Mouse (Mus musculus): ENCODE data around the gene Alox5. TPM values are rescaled to one million over a fixed set of nuclear protein-coding genes. Genes with fewer than 3 reads are reported as not detected.
"Not testable (repeated sequence)": the region's sequence is repeated elsewhere in the genome, so short reads cannot be mapped to it uniquely, and the experiment has no call there.

Alox5 gene
- total RNA-seq (2014; rRNA removed; ENCODE audit: low replicate concordance): 5.6 and 14.1 TPM in 2 replicates
- 3.9 and 4.5 TPM in 2 replicates for polyA plus RNA-seq (2015; fragmentation: Nextera tagmentation; extraction: Ambion mirVana)

DNA sequence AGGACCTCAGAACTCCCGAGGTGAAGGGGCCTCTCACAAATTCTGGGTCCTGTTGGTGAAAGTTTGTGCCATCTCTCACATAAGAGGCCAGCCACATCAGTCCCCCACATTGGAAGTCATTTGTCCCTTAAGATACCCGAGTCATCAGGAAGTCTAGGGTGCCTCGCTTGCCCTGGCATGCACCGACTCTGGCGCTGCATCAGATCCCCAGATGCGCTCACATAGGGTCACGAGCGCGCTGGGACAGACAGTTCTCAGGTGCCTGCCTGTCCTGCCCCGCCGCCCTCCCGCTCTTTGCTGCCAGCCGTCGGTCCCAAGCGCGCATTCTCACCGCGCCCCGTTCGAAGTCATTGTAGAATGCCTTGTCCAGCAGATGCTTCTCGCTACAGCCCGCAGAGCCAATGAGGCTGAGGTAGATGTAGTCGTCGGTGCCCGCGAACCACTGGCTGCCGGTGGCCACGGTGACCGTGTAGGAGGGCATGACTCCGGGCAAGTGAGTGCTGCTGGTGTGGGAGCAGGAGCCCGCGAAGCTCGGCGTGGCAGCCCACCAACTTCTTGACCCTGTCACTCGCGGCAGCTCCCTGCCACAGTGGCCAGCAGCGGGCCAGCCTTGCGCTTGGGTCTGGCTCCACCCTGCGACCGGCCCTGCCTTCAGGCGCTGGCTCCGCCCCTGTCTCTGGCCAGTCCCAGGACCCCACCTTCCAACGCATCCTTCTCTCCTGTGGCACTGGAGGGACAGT lies at the start of gene Alox5:
TSS of gene Alox5 (minus strand) at position 635 of the 740 bp plus-strand sequence.
- H3K4me2 ChIP-seq (ENCODE audit: low read depth, low read length): peak within 1 kb of the TSS; percentile 61
- H3K9ac ChIP-seq (replicated peaks; ENCODE audit: low read depth, low read length): no peak within 1 kb of the TSS
- peak; percentile 21 for TF ChIP-seq CTCF (IDR thresholded peaks at IDR 0.05; ENCODE audit: low read depth)
- no peak for TF ChIP-seq EP300 (IDR thresholded peaks at IDR 0.05; ENCODE audit: low read depth)
- peaks cover 5% of the 10 kb centered on the region; the same call in 1 of the 2 replicates for H3K4me1 ChIP-seq (ENCODE audit: control insufficient read depth, insufficient read depth)
- peak within 1 kb of the TSS; percentile 34 for H3K4me3 ChIP-seq (ENCODE audit: low read depth, low read length)
- no peaks in the 10 kb centered on the region for H3K36me3 ChIP-seq (replicated peaks; ENCODE audit: control insufficient read depth, insufficient read depth, low read length)
- H3K27ac ChIP-seq (ENCODE audit: low read depth): no peak within 1 kb of the TSS
- DNase-seq (ENCODE audit: low spot score) (peak; percentile 11), ATAC-seq (ENCODE audit: insufficient read depth, low read depth) (peak; percentile 71; the same call in 1 of the 2 replicates)
- WGBS: 3% methylated on average over 42 of the region's 43 CpGs
- no peaks in the 10 kb centered on the region for H3K9me3 ChIP-seq (replicated peaks; ENCODE audit: control insufficient read depth, low read length)
- H3K27me3 ChIP-seq (ENCODE audit: control insufficient read depth, insufficient read depth, low read length): peaks cover 19% of the 10 kb centered on the region

DNA sequence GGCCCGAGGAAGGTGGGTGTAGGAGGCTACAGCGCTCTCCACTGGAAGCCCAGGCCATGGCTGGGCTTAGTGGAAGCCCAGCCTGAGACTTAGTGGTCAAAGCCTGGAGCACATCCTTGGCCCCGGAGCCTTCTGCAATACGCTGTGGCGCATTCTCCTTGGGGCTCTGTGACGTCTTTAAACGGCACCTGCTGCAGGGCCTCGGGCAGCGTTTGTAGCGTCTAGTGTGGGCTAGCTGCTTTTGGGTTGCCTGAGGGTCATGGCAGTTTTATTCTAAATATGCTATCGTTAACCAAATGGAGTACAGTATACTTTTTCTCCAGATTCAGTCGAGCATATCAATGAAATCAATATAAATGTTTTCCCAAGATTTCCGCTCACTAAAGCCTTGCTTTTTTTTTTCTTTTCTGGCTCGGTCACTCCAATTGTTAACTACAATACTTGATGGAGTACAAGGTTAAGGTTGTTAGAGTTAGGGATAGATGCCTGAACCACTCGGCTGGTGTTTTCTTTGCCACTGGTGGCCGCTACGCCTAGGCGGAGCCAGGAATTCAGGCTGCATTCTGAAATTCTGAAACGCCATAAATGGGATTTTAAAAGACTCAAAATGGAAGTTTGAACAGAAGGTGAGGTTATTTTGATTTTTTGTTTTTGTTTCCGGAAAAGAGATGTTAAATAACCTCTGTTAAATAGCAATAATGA lies 45.5 kb upstream of the Alox5 start, which contains the start of gene Olfr212:
TSS of gene Olfr212 (plus strand) at position 215 of the 702 bp plus-strand sequence.
- H3K27me3 ChIP-seq (ENCODE audit: control insufficient read depth, insufficient read depth, low read length); H3K4me2 ChIP-seq (ENCODE audit: low read depth, low read length); H3K27ac ChIP-seq (ENCODE audit: low read depth); H3K4me3 ChIP-seq (ENCODE audit: low read depth, low read length); H3K9ac ChIP-seq (replicated peaks; ENCODE audit: low read depth, low read length); ATAC-seq (ENCODE audit: insufficient read depth, low read depth); DNase-seq (ENCODE audit: low spot score); H3K36me3 ChIP-seq (replicated peaks; ENCODE audit: control insufficient read depth, insufficient read depth, low read length); H3K4me1 ChIP-seq (ENCODE audit: control insufficient read depth, insufficient read depth): not testable (repeated sequence)
- peaks cover 12% of the 10 kb centered on the region; the same call in 1 of the 2 replicates for H3K9me3 ChIP-seq (replicated peaks; ENCODE audit: control insufficient read depth, low read length)
- WGBS: 84% methylated on average over 19 of the region's 20 CpGs

- H3K9me3 ChIP-seq (replicated peaks; ENCODE audit: control insufficient read depth, low read length): no peaks in the 10 kb centered on the region
- no peaks in the 10 kb centered on the region for H3K27me3 ChIP-seq (ENCODE audit: control insufficient read depth, insufficient read depth, low read length)
- no peak for DNase-seq (ENCODE audit: low spot score)
- H3K27ac ChIP-seq (ENCODE audit: low read depth): no peak overlapping the region
- no peak overlapping the region for H3K4me3 ChIP-seq (ENCODE audit: low read depth, low read length)
- 82% methylated on average over 1 of the region's 1 CpGs for WGBS
- H3K4me1 ChIP-seq (ENCODE audit: control insufficient read depth, insufficient read depth): no peaks in the 10 kb centered on the region
- no peak for ATAC-seq (ENCODE audit: insufficient read depth, low read depth)
- H3K9ac ChIP-seq (replicated peaks; ENCODE audit: low read depth, low read length): no peak overlapping the region
- no peak overlapping the region for H3K4me2 ChIP-seq (ENCODE audit: low read depth, low read length)
- no peaks in the 10 kb centered on the region for H3K36me3 ChIP-seq (replicated peaks; ENCODE audit: control insufficient read depth, insufficient read depth, low read length)
- TF ChIP-seq CTCF (IDR thresholded peaks at IDR 0.05; ENCODE audit: low read depth) (no peak), EP300 (IDR thresholded peaks at IDR 0.05; ENCODE audit: low read depth) (no peak)
These were observed 35.0 kb upstream of the Alox5 start for GRCm38 (mm10) chr6:116495960-116496359.

- DNase-seq (ENCODE audit: low spot score) (no peak), ATAC-seq (ENCODE audit: insufficient read depth, low read depth) (no peak)
- Histone ChIP-seq H3K27ac (ENCODE audit: low read depth) (no peak overlapping the region), H3K4me1 (ENCODE audit: control insufficient read depth, insufficient read depth) (no peaks in the 10 kb centered on the region), H3K36me3 (replicated peaks; ENCODE audit: control insufficient read depth, insufficient read depth, low read length) (no peaks in the 10 kb centered on the region), H3K4me3 (ENCODE audit: low read depth, low read length) (no peak overlapping the region), H3K27me3 (ENCODE audit: control insufficient read depth, insufficient read depth, low read length) (no peaks in the 10 kb centered on the region), H3K9ac (replicated peaks; ENCODE audit: low read depth, low read length) (no peak overlapping the region), H3K4me2 (ENCODE audit: low read depth, low read length) (no peak overlapping the region), H3K9me3 (replicated peaks; ENCODE audit: control insufficient read depth, low read length) (no peaks in the 10 kb centered on the region)
- WGBS: 69% methylated on average over 5 of the region's 5 CpGs
- TF ChIP-seq EP300 (IDR thresholded peaks at IDR 0.05; ENCODE audit: low read depth) (no peak), CTCF (IDR thresholded peaks at IDR 0.05; ENCODE audit: low read depth) (no peak)
These were observed 32.8 kb upstream of the Alox5 start for GRCm38 (mm10) chr6:116493742-116494141.

- no peak within 1 kb of the TSS for H3K4me2 ChIP-seq (ENCODE audit: low read depth, low read length)
- H3K9ac ChIP-seq (replicated peaks; ENCODE audit: low read depth, low read length): no peak within 1 kb of the TSS
- H3K27ac ChIP-seq (ENCODE audit: low read depth): no peak within 1 kb of the TSS
- H3K9me3 ChIP-seq (replicated peaks; ENCODE audit: control insufficient read depth, low read length): no peaks in the 10 kb centered on the region
- TF ChIP-seq EP300 (IDR thresholded peaks at IDR 0.05; ENCODE audit: low read depth) (no peak), CTCF (IDR thresholded peaks at IDR 0.05; ENCODE audit: low read depth) (no peak)
- no peaks in the 10 kb centered on the region for H3K36me3 ChIP-seq (replicated peaks; ENCODE audit: control insufficient read depth, insufficient read depth, low read length)
- H3K4me1 ChIP-seq (ENCODE audit: control insufficient read depth, insufficient read depth): no peaks in the 10 kb centered on the region
- H3K4me3 ChIP-seq (ENCODE audit: low read depth, low read length): no peak within 1 kb of the TSS
- no peak for ATAC-seq (ENCODE audit: insufficient read depth, low read depth)
- 72% methylated on average over 4 of the region's 4 CpGs for WGBS
- no peaks in the 10 kb centered on the region for H3K27me3 ChIP-seq (ENCODE audit: control insufficient read depth, insufficient read depth, low read length)
- no peak for DNase-seq (ENCODE audit: low spot score)
These were observed 27.8 kb upstream of the Alox5 start, which contains the start of gene Olfr211 for GRCm38 (mm10) chr6:116488791-116489190. Olfr211 (plus strand) TSS chr6:116489091.
